Mouse (Mus musculus) embryo, embryonic 10 days (tissue): ENCODE results near the gene Trip13.

Experiments used
- DNase-seq: peaks from one replicate; pipeline ENCODE4 v3.0.0-alpha.2; 2015; ENCODE audit warnings: low spot score

Gene Trip13

DNA sequence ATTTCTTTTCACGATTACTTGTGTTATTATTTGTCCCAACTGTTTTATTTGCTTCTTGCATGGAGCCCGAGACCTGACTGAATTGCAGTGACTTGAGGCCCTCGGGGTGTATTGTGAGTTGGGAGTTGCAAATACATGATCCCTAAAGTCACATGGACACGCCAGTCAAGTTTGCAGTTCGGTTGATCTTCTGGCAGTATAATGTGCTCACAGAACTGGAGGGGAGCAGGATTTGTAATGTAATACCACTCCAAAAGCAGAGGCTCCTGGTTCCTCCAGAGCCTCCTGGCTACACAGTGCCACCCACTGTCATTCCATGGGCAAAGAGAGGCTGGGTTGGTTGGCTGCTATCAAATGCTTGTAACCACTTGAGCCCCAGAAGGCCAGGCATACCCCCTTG, 51.0 kb downstream of the Trip13 start:
- DNase-seq, result no peak

DNA sequence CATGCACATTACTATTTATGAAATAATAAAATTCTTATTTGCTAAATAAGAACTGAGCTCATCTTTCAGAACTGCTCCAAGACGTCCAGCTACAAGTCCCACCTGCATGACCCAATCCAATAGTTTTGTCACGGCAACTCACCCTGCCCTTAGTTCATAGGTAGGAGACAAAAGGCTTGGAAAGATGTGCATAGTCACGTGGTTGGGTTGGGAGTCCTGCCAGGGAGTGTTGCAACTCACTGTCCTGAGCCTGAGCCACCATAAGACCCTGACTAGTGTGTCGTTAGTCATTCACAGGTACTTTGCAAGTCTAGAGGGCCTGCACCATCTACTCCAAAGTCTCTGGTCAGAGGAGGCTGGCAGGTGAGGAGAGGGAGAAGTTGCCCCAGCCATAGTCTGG, 51.5 kb downstream of the Trip13 start:
- no peak for DNase-seq

DNA sequence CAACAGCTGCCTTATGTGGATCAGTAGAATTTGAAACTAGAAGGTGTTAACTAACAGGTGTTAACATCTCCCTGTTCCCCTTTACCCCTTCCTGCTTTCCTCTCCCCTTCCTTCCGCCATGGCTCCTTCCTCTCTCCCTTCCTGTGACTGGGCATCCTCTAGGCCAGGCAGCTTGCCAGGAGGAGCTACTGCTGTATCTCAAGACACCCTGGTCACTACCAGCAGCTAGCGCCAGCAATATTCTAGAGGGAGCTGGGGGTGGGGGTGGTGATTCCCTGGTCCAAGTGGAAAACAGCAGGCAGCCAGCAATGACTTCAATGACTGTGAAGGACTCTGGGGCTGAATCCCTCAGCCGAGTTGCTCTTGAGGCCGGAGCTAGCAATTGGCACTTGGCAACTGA, 51.9 kb downstream of the Trip13 start:
- no peak for DNase-seq

DNA sequence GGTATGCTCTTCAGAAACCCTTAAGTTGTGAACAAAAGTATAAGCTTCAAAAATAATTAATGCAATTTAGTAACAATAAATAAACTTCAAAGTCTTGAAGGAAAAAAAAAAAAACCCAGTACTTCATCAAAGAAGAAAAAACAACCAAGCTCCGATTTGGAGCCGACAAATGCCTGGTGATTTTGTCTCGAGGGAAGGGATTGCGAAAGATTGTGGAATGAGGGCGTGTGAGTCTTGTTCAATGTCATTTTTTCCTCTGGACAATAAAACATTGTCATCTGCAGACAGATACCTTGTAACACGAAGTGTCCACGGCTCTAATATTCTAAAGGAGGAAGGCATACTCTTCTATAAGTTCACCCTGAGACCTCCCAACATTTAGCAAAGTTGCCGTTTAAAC, 56.2 kb downstream of the Trip13 start:
- no peak for DNase-seq

DNA sequence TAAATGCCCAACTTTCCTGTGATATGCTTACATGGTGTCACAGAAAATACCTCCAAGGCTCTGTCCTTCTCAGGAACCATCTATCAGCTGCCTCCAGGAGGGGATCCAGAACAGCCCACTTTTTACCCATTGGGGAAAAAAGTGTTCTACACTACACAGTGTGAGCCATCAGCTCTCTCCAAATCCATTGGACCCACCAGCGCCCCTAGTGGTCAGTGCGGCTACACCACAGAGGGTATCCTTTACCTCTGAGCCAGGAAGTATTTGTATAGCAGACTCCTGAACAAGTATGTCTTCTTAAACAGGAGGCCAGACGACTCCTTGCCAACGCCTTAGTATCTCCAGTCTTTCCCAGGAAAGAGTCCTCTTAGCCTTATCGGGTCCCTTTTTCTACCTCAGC, 57.8 kb downstream of the Trip13 start:
- peak; percentile 18 for DNase-seq

DNA sequence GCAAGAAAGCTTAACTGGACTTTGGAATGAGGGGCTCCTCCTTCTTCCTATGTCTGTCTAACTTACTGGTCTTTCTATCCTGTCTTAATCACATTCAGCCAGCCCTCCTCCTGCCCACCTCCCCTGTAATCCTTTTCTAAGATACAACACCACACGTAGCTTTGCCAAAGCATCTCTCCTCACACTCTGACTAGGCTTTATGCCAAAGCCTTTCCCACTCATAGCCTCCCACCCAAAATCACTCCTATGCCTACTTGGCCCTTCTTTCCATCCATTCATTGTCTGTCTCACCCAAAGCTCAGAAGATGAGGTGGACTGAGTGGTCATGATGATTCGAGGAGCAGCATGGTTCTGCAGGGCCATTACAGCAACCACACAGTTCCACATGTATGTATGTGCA, 65.4 kb downstream of the Trip13 start:
- DNase-seq, result no peak
